Mouse (Mus musculus): ENCODE results near the gene Arntl2. TPM values are rescaled to one million over a fixed set of nuclear protein-coding genes. Genes with fewer than 3 reads are reported as not detected.

The Arntl2 gene
- total and polyA plus RNA-seq, 3 experiments, result 16.8 to 20.6 TPM; not detected in 1

DNA sequence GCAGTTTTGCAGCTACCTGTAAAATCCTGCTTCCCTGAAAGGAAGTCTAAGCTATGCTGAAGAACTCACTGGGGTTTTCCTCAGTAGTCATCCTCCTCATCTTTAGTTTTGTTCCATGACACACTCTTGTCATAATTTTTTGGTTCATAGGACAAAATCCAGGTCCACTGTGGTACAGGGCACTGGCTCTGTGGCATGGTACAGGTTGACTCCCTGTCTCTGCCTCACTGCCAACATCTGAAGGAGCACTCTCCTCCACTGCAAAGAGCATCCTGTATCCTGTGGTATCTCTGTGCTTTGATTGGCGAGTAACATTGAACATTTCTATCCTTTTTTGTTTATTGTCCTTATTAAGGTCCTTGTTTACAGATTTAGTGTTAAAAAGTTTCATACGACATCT lies 43.7 kb upstream of the Arntl2 start:
- Histone ChIP-seq H3K36me3 (ENCODE audit: control insufficient read depth in 1 of 2, insufficient read depth in 2 of 2, low read length in 2 of 2) (peaks cover 0 to 39% of the 10 kb centered on the region in 2 experiments; a peak in 2 of 4 replicates), H3K27me3 (ENCODE audit: control insufficient read depth in 1 of 2, insufficient read depth in 2 of 2, low read length in 2 of 2) (no peaks in the 10 kb centered on the region), H3K79me2 (ENCODE audit: control insufficient read depth, insufficient read depth, low read length, poor library complexity) (0 out of 2 replicates have a peak, but pooled peaks cover 2% of the 10 kb centered on the region), H3K4me3 (ENCODE audit: control insufficient read depth in 1 of 2, insufficient read depth in 1 of 2, low read depth in 2 of 2, low read length in 2 of 2) (no peak overlapping the region), H3K9me3 (replicated peaks; ENCODE audit: insufficient read depth, low read length) (no peaks in the 10 kb centered on the region), H3K4me1 (ENCODE audit: control insufficient read depth in 1 of 2, insufficient read depth in 2 of 2, low read length in 2 of 2) (peaks cover 29 to 32% of the 10 kb centered on the region in 2 experiments), H3K9ac (ENCODE audit: control insufficient read depth, low read depth, low read length, poor library complexity, severe bottlenecking) (no peak overlapping the region), H3K27ac (ENCODE audit: control insufficient read depth, low read depth, low read length) (no peak overlapping the region)
- TF ChIP-seq TBP (IDR thresholded peaks at IDR 0.05; ENCODE audit: low read depth, low read length) (no peak), ZC3H11A (IDR thresholded peaks at IDR 0.05; ENCODE audit: low read depth, low read length) (no peak), POLR2AphosphoS5 (IDR thresholded peaks at IDR 0.05; ENCODE audit: borderline replicate concordance, low read depth, low read length) (no peak), MXI1 (IDR thresholded peaks at IDR 0.05; ENCODE audit: low read depth, low read length) (no peak), ZMIZ1 (IDR thresholded peaks at IDR 0.05; ENCODE audit: low read depth, low read length) (no peak)
- DNase-seq (ENCODE audit: low read depth, low spot score), result no peak

DNA sequence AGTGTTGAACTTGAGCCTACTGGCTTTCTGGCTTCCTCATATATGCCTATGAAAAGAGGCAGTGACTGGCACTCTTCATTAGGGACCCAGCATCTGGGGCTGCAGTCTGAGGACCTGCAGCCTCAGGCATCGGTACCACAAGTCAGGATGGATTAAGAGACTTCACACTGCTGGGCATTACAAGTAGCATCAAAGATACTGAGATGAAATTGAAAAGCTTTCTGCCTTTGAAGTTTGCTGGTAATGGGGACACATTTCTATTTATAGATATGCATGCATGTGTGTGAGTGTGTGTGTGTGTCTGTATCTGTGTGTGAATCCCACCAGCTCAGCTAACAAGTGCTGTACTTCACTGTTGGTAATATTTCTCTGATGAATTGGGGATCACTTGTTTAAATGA lies 43.2 kb upstream of the Arntl2 start:
- Histone ChIP-seq H3K4me3 (ENCODE audit: control insufficient read depth in 1 of 2, insufficient read depth in 1 of 2, low read depth in 2 of 2, low read length in 2 of 2) (no peak overlapping the region), H3K4me1 (ENCODE audit: control insufficient read depth in 1 of 2, insufficient read depth in 2 of 2, low read length in 2 of 2) (peaks cover 29 to 32% of the 10 kb centered on the region in 2 experiments)

DNA sequence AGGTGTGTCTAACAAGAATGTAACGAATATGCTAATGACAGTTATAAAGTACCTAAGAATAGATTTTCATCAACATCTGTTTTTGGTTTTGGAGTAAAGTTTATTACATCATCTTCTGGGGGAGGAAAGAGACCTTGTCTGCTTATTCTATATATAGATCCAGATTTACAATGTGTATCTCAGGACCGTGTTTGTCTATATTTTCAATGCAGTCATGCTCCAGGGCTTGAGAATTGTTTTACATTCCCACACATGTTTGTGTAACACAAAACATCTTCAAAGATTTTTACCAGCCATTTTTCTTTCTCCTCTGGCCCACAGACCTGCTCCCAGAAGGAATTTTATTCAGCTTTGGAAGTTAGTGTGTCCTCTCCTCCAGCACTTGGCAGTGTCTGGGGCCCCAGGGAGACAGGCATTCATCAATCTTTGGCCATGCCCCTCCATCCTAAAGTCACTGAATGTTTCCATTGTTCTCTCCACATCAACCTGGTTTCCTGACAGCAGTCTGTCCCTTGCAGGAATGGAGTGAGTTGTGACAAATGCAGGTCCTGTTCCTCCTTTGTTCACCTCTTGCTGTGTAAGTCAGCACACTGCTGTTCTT lies 42.2 kb upstream of the Arntl2 start:
- Histone ChIP-seq H3K79me2 (ENCODE audit: control insufficient read depth, insufficient read depth, low read length, poor library complexity) (0 out of 2 replicates have a peak, but pooled peaks cover 2% of the 10 kb centered on the region), H3K4me3 (ENCODE audit: control insufficient read depth in 1 of 2, insufficient read depth in 1 of 2, low read depth in 2 of 2, low read length in 2 of 2) (no peak overlapping the region), H3K36me3 (ENCODE audit: control insufficient read depth in 1 of 2, insufficient read depth in 2 of 2, low read length in 2 of 2) (peaks cover 0 to 25% of the 10 kb centered on the region in 2 experiments; a peak in 2 of 4 replicates), H3K27ac (ENCODE audit: control insufficient read depth, low read depth, low read length) (no peak overlapping the region), H3K4me1 (ENCODE audit: control insufficient read depth in 1 of 2, insufficient read depth in 2 of 2, low read length in 2 of 2) (peaks cover 19 to 26% of the 10 kb centered on the region in 2 experiments), H3K9me3 (replicated peaks; ENCODE audit: insufficient read depth, low read length) (no peaks in the 10 kb centered on the region), H3K9ac (ENCODE audit: control insufficient read depth, low read depth, low read length, poor library complexity, severe bottlenecking) (no peak overlapping the region), H3K27me3 (ENCODE audit: control insufficient read depth in 1 of 2, insufficient read depth in 2 of 2, low read length in 2 of 2) (no peaks in the 10 kb centered on the region)
- DNase-seq (ENCODE audit: low read depth, low spot score), result no peak
- no peak for TF ChIP-seq ZKSCAN1 (IDR thresholded peaks at IDR 0.05; ENCODE audit: low read depth, low read length)
- TF ChIP-seq POLR2A (IDR thresholded peaks at IDR 0.05; ENCODE audit: control insufficient read depth in 1 of 2, insufficient read depth in 1 of 2, low read depth in 1 of 2, low read length in 2 of 2, poor library complexity in 1 of 2), result no peak
- no peak for TF ChIP-seq CTCF (IDR thresholded peaks at IDR 0.05 in 2 of 3, conservative IDR thresholded peaks at IDR 0.05 in 1 of 3; ENCODE audit: control insufficient read depth in 1 of 3, insufficient read depth in 1 of 3, low read depth in 2 of 3, low read length in 3 of 3, poor library complexity in 1 of 3, severe bottlenecking in 1 of 3)
- TF ChIP-seq POLR2AphosphoS5 (IDR thresholded peaks at IDR 0.05; ENCODE audit: borderline replicate concordance, low read depth, low read length), result no peak
- TF ChIP-seq MAZ (IDR thresholded peaks at IDR 0.05; ENCODE audit: low read depth, low read length), result no peak
- no peak for TF ChIP-seq ZNF384 (IDR thresholded peaks at IDR 0.05; ENCODE audit: low read depth, low read length)
- no peak for TF ChIP-seq TAL1 (IDR thresholded peaks at IDR 0.05; ENCODE audit: low read length)
- no peak for TF ChIP-seq MYC (IDR thresholded peaks at IDR 0.05; ENCODE audit: low read depth, low read length)
- no peak for TF ChIP-seq MXI1 (IDR thresholded peaks at IDR 0.05; ENCODE audit: low read depth, low read length)
- TF ChIP-seq E2F4 (IDR thresholded peaks at IDR 0.05; ENCODE audit: borderline replicate concordance, low read depth, low read length), result no peak

More for the DNA sequence above, 43.2 kb upstream of the Arntl2 start:
- H3K9me3 ChIP-seq (replicated peaks; ENCODE audit: insufficient read depth, low read length), result no peaks in the 10 kb centered on the region
- no peak for DNase-seq (ENCODE audit: low read depth, low spot score)
- no peak for TF ChIP-seq CHD1 (IDR thresholded peaks at IDR 0.05; ENCODE audit: low read depth, low read length)
- TF ChIP-seq TCF12 (IDR thresholded peaks at IDR 0.05; ENCODE audit: low read depth, low read length), result no peak
- TF ChIP-seq ZC3H11A (IDR thresholded peaks at IDR 0.05; ENCODE audit: low read depth, low read length), result no peak
- no peak for TF ChIP-seq HCFC1 (IDR thresholded peaks at IDR 0.05; ENCODE audit: low read depth, low read length)
- TF ChIP-seq EP300 (IDR thresholded peaks at IDR 0.05; ENCODE audit: low read depth in 1 of 2, low read length in 2 of 2), result no peak
- TF ChIP-seq GABPA (IDR thresholded peaks at IDR 0.05; ENCODE audit: low read depth, low read length), result no peak
- TF ChIP-seq KAT2A (conservative IDR thresholded peaks at IDR 0.05; ENCODE audit: low read depth, low read length), result no peak
- no peak for TF ChIP-seq MYC (IDR thresholded peaks at IDR 0.05; ENCODE audit: low read depth, low read length)
- no peak for TF ChIP-seq TAL1 (IDR thresholded peaks at IDR 0.05; ENCODE audit: low read length)
- TF ChIP-seq SMC3 (IDR thresholded peaks at IDR 0.05; ENCODE audit: low read depth, low read length), result no peak
- no peak for TF ChIP-seq CTCF (IDR thresholded peaks at IDR 0.05 in 2 of 3, conservative IDR thresholded peaks at IDR 0.05 in 1 of 3; ENCODE audit: control insufficient read depth in 1 of 3, insufficient read depth in 1 of 3, low read depth in 2 of 3, low read length in 3 of 3, poor library complexity in 1 of 3, severe bottlenecking in 1 of 3)
- no peak for TF ChIP-seq CHD2 (IDR thresholded peaks at IDR 0.05; ENCODE audit: low read length)
- TF ChIP-seq RCOR1 (IDR thresholded peaks at IDR 0.05; ENCODE audit: low read depth, low read length), result no peak
- TF ChIP-seq SIN3A (IDR thresholded peaks at IDR 0.05; ENCODE audit: low read length), result no peak
- TF ChIP-seq BHLHE40 (IDR thresholded peaks at IDR 0.05; ENCODE audit: borderline replicate concordance, low read depth, low read length), result no peak
- no peak for TF ChIP-seq ETS1 (IDR thresholded peaks at IDR 0.05; ENCODE audit: low read depth, low read length)
- TF ChIP-seq TBP (IDR thresholded peaks at IDR 0.05; ENCODE audit: low read depth, low read length), result no peak
- peaks cover 0 to 35% of the 10 kb centered on the region in 2 experiments; a peak in 2 of 4 replicates for H3K36me3 ChIP-seq (ENCODE audit: control insufficient read depth in 1 of 2, insufficient read depth in 2 of 2, low read length in 2 of 2)
- H3K79me2 ChIP-seq (ENCODE audit: control insufficient read depth, insufficient read depth, low read length, poor library complexity), result 0 out of 2 replicates have a peak, but pooled peaks cover 2% of the 10 kb centered on the region
- no peaks in the 10 kb centered on the region for H3K27me3 ChIP-seq (ENCODE audit: control insufficient read depth in 1 of 2, insufficient read depth in 2 of 2, low read length in 2 of 2)
- H3K9ac ChIP-seq (ENCODE audit: control insufficient read depth, low read depth, low read length, poor library complexity, severe bottlenecking), result no peak overlapping the region
- no peak overlapping the region for H3K27ac ChIP-seq (ENCODE audit: control insufficient read depth, low read depth, low read length)
